Mouse (Mus musculus) olfactory bulb, adult 2 months (tissue): ENCODE data around the gene Trim37. TPM values are rescaled to one million over a fixed set of nuclear protein-coding genes. Genes with fewer than 3 reads are reported as not detected.

Experiments
- H3K27ac ChIP-seq: fragments of 200-500 bp; 2 replicates; pipeline ENCODE4 v1.5.1; 2012; ENCODE audit warnings: low read depth, low read length; ENCODE audit not compliant: insufficient read depth
- H3K4me1 ChIP-seq: fragments of 200-500 bp; 2 replicates; pipeline ENCODE4 v1.6.1; 2012; ENCODE audit warnings: low read length; ENCODE audit not compliant: control insufficient read depth, insufficient read depth
- H3K4me3 ChIP-seq: fragments of 200-500 bp; 2 replicates; pipeline ENCODE4 v1.5.1; 2012; ENCODE audit warnings: mild to moderate bottlenecking, low read depth, low read length, moderate library complexity; ENCODE audit not compliant: insufficient read depth
- CTCF ChIP-seq: fragments of 200-500 bp; IDR thresholded peaks from 2 replicates; pipeline ENCODE4 v1.5.1; 2012; ENCODE audit warnings: low read depth, mild to moderate bottlenecking, low read length, moderate library complexity; ENCODE audit not compliant: insufficient read depth
- POLR2A ChIP-seq: fragments of 200-500 bp; IDR thresholded peaks from 2 replicates; pipeline ENCODE4 v1.6.1; 2012; ENCODE audit warnings: mild to moderate bottlenecking, low read depth, low read length, moderate library complexity; ENCODE audit not compliant: insufficient read depth
- WGBS: fragments of 180-500 bp; shearing (Covaris S2); methylation state at CpG from one replicate; pipeline ENCODE4 v1.1.7; 2018; 5-methylcytosine and 5-hydroxymethylcytosine counted together
- polyA plus RNA-seq: library from polyadenylated mRNA; stranded (reverse); fragments of >200 nt; gene quantifications from 2 replicates; pipeline ENCODE4 v1.2.4, GENCODE M21; 2012; ENCODE audit warnings: low replicate concordance; ENCODE audit not compliant: missing spikeins, insufficient read depth, insufficient read length

Gene Trim37
- polyA plus RNA-seq, 1 experiment, result 151 TPM

- TF ChIP-seq POLR2A, result no peak
- no peak for TF ChIP-seq CTCF
- Histone ChIP-seq H3K4me3 (no peak overlapping the region), H3K4me1 (peaks cover 3% of the 10 kb centered on the region), H3K27ac (no peak overlapping the region)
- 75% methylated on average over 5 of the region's 5 CpGs for WGBS
These were observed 46.7 kb downstream of the Trim37 start for GRCm38 (mm10) chr11:87173625-87174024.

- WGBS, result 91% methylated on average over 4 of the region's 4 CpGs
- H3K4me1 ChIP-seq, result peaks cover 3% of the 10 kb centered on the region
- TF ChIP-seq POLR2A, result no peak
- TF ChIP-seq CTCF, result no peak
- no peak overlapping the region for H3K4me3 ChIP-seq
- no peak overlapping the region for H3K27ac ChIP-seq
These were observed 48.2 kb downstream of the Trim37 start for GRCm38 (mm10) chr11:87175031-87175430.

- no peaks in the 10 kb centered on the region for H3K4me1 ChIP-seq
- TF ChIP-seq POLR2A (no peak), CTCF (no peak)
- 79% methylated on average over 5 of the region's 5 CpGs for WGBS
- no peak overlapping the region for H3K4me3 ChIP-seq
- H3K27ac ChIP-seq, result no peak overlapping the region
These were observed 85.4 kb downstream of the Trim37 start for GRCm38 (mm10) chr11:87212313-87212712.

- H3K27ac ChIP-seq, result no peak overlapping the region
- TF ChIP-seq POLR2A (no peak), CTCF (no peak)
- peaks cover 8% of the 10 kb centered on the region for H3K4me1 ChIP-seq
- H3K4me3 ChIP-seq, result no peak overlapping the region
- 70% methylated on average over 3 of the region's 3 CpGs for WGBS
These were observed 95.8 kb downstream of the Trim37 start for GRCm38 (mm10) chr11:87222686-87223085.

GRCm38 (mm10) chr11:87227056-87227455 is 100.2 kb downstream of the Trim37 start:
- Histone ChIP-seq H3K27ac (no peak overlapping the region), H3K4me3 (no peak overlapping the region), H3K4me1 (peaks cover 6% of the 10 kb centered on the region; the same call in 1 of the 2 replicates)
- TF ChIP-seq POLR2A (no peak), CTCF (no peak)
- 66% methylated on average over 5 of the region's 5 CpGs for WGBS

GRCm38 (mm10) chr11:87233377-87233776 is 106.5 kb downstream of the Trim37 start:
- TF ChIP-seq POLR2A, result no peak
- no peak for TF ChIP-seq CTCF
- no peak overlapping the region for H3K27ac ChIP-seq
- 60% methylated on average over 5 of the region's 5 CpGs for WGBS
- H3K4me1 ChIP-seq, result peaks cover 12% of the 10 kb centered on the region
- no peak overlapping the region for H3K4me3 ChIP-seq

GRCm38 (mm10) chr11:87234743-87235485 is 108.0 kb downstream of the Trim37 start:
- TF ChIP-seq POLR2A (no peak), CTCF (no peak)
- Histone ChIP-seq H3K4me3 (no peak overlapping the region), H3K4me1 (peaks cover 19% of the 10 kb centered on the region), H3K27ac (peak overlapping the region; percentile 65)
- WGBS, result 72% methylated on average over 12 of the region's 12 CpGs

GRCm38 (mm10) chr11:87235486-87235872 is 108.6 kb downstream of the Trim37 start:
- WGBS, result 41% methylated on average over 5 of the region's 5 CpGs
- Histone ChIP-seq H3K4me3 (no peak overlapping the region), H3K4me1 (peaks cover 20% of the 10 kb centered on the region), H3K27ac (peak overlapping the region; percentile 65)
- no peak for TF ChIP-seq POLR2A
- no peak for TF ChIP-seq CTCF

GRCm38 (mm10) chr11:87238891-87239530 is 112.1 kb downstream of the Trim37 start:
- H3K27ac ChIP-seq, result peak overlapping the region; percentile 94
- WGBS, result 29% methylated on average over 7 of the region's 7 CpGs
- TF ChIP-seq CTCF, result no peak
- TF ChIP-seq POLR2A, result no peak
- peaks cover 25% of the 10 kb centered on the region for H3K4me1 ChIP-seq
- no peak overlapping the region for H3K4me3 ChIP-seq
